Mouse (Mus musculus) spleen, adult 2 months (tissue): ENCODE measurements around the gene Samd13.

ENCODE experiments used
- CTCF ChIP-seq: fragments of 200-500 bp; IDR thresholded peaks from 2 replicates; pipeline ENCODE4 v1.5.1; 2011; ENCODE audit warnings: mild to moderate bottlenecking, inconsistent platforms; ENCODE audit not compliant: insufficient read depth, insufficient read length, insufficient replicate concordance; ENCODE audit errors: extremely low read depth
- POLR2A ChIP-seq: fragments of 200-500 bp; IDR thresholded peaks from 2 replicates; pipeline ENCODE4 v1.6.1; 2011; ENCODE audit warnings: low read depth, low read length, inconsistent platforms

GRCm38 (mm10) chr3:146611821-146612220 is 73.6 kb downstream of the Samd13 start:
- TF ChIP-seq POLR2A, result no peak
- TF ChIP-seq CTCF, result no peak
